Mouse (Mus musculus): ENCODE results near the gene Fam43a. TPM values are rescaled to one million over a fixed set of nuclear protein-coding genes. Genes with fewer than 3 reads are reported as not detected.

The Fam43a gene
- polyA plus RNA-seq, 1 experiment, result 11.7 TPM

- H3K36me3 ChIP-seq (ENCODE audit: control insufficient read depth, insufficient read depth, low read length), result no peaks in the 10 kb centered on the region
- TF ChIP-seq CTCF (IDR thresholded peaks at IDR 0.05; ENCODE audit: extremely low read depth, insufficient read length, insufficient replicate concordance, low read depth, low read length) (no peak), POLR2A (IDR thresholded peaks at IDR 0.05; ENCODE audit: low read depth, low read length) (no peak)
- H3K4me1 ChIP-seq (ENCODE audit: control insufficient read depth, insufficient read depth, insufficient read length, low read length), result peaks cover 6% of the 10 kb centered on the region; the same call in 1 of the 2 replicates
- no peaks in the 10 kb centered on the region; the same call in 1 of the 2 replicates for H3K27me3 ChIP-seq (ENCODE audit: control insufficient read depth, insufficient read depth, low read length)
- H3K4me3 ChIP-seq (ENCODE audit: low read depth, low read length), result no peak overlapping the region
- 70% methylated on average over 14 of the region's 14 CpGs for WGBS
- no peak overlapping the region for H3K27ac ChIP-seq (ENCODE audit: insufficient read depth, low read depth, low read length)
Observed at GRCm38 (mm10) chr16:30595835-30596557, 3.5 kb upstream of the Fam43a start.

- Histone ChIP-seq H3K36me3 (ENCODE audit: control insufficient read depth, insufficient read depth, low read length) (no peaks in the 10 kb centered on the region), H3K4me3 (ENCODE audit: low read depth, low read length) (peak overlapping the region; percentile 42), H3K27me3 (ENCODE audit: control insufficient read depth, insufficient read depth, low read length) (no peaks in the 10 kb centered on the region; the same call in 1 of the 2 replicates), H3K27ac (ENCODE audit: insufficient read depth, low read depth, low read length) (no peak overlapping the region), H3K4me1 (ENCODE audit: control insufficient read depth, insufficient read depth, insufficient read length, low read length) (peaks cover 6% of the 10 kb centered on the region; the same call in 1 of the 2 replicates)
- TF ChIP-seq CTCF (IDR thresholded peaks at IDR 0.05; ENCODE audit: extremely low read depth, insufficient read length, insufficient replicate concordance, low read depth, low read length) (peak; percentile 90; the same call in 1 of the 2 replicates), POLR2A (IDR thresholded peaks at IDR 0.05; ENCODE audit: low read depth, low read length) (no peak)
- 6% methylated on average over 16 of the region's 16 CpGs for WGBS
Observed at GRCm38 (mm10) chr16:30596959-30597681, 2.4 kb upstream of the Fam43a start.

- WGBS, result 1% methylated on average over 53 of the region's 53 CpGs
- H3K27ac ChIP-seq (ENCODE audit: insufficient read depth, low read depth, low read length), result no peak overlapping the region
Observed at GRCm38 (mm10) chr16:30600431-30601045, 1.0 kb downstream of the Fam43a start.

GRCm38 (mm10) chr16:30601046-30601832 lies 1.7 kb downstream of the Fam43a start:
- Histone ChIP-seq H3K36me3 (ENCODE audit: control insufficient read depth, insufficient read depth, low read length) (no peaks in the 10 kb centered on the region), H3K27ac (ENCODE audit: insufficient read depth, low read depth, low read length) (no peak overlapping the region), H3K4me3 (ENCODE audit: low read depth, low read length) (peak overlapping the region; percentile 92), H3K27me3 (ENCODE audit: control insufficient read depth, insufficient read depth, low read length) (no peaks in the 10 kb centered on the region), H3K4me1 (ENCODE audit: control insufficient read depth, insufficient read depth, insufficient read length, low read length) (peaks cover 6% of the 10 kb centered on the region; the same call in 1 of the 2 replicates)
- no peak for TF ChIP-seq CTCF (IDR thresholded peaks at IDR 0.05; ENCODE audit: extremely low read depth, insufficient read length, insufficient replicate concordance, low read depth, low read length)
- no peak for TF ChIP-seq POLR2A (IDR thresholded peaks at IDR 0.05; ENCODE audit: low read depth, low read length)
- WGBS, result 36% methylated on average over 42 of the region's 42 CpGs

More at GRCm38 (mm10) chr16:30600431-30601045, 1.0 kb downstream of the Fam43a start:
- no peaks in the 10 kb centered on the region; the same call in 1 of the 2 replicates for H3K27me3 ChIP-seq (ENCODE audit: control insufficient read depth, insufficient read depth, low read length)
- no peaks in the 10 kb centered on the region for H3K36me3 ChIP-seq (ENCODE audit: control insufficient read depth, insufficient read depth, low read length)
- peaks cover 6% of the 10 kb centered on the region; the same call in 1 of the 2 replicates for H3K4me1 ChIP-seq (ENCODE audit: control insufficient read depth, insufficient read depth, insufficient read length, low read length)
- TF ChIP-seq CTCF (IDR thresholded peaks at IDR 0.05; ENCODE audit: extremely low read depth, insufficient read length, insufficient replicate concordance, low read depth, low read length) (no peak), POLR2A (IDR thresholded peaks at IDR 0.05; ENCODE audit: low read depth, low read length) (no peak)
- peak overlapping the region; percentile 92 for H3K4me3 ChIP-seq (ENCODE audit: low read depth, low read length)

- Histone ChIP-seq H3K27ac (ENCODE audit: insufficient read depth, low read depth, low read length) (no peak overlapping the region), H3K36me3 (ENCODE audit: control insufficient read depth, insufficient read depth, low read length) (no peaks in the 10 kb centered on the region), H3K27me3 (ENCODE audit: control insufficient read depth, insufficient read depth, low read length) (no peaks in the 10 kb centered on the region), H3K4me3 (ENCODE audit: low read depth, low read length) (peak overlapping the region; percentile 92), H3K4me1 (ENCODE audit: control insufficient read depth, insufficient read depth, insufficient read length, low read length) (peaks cover 6% of the 10 kb centered on the region; the same call in 1 of the 2 replicates)
- 68% methylated on average over 7 of the region's 7 CpGs for WGBS
- no peak for TF ChIP-seq CTCF (IDR thresholded peaks at IDR 0.05; ENCODE audit: extremely low read depth, insufficient read length, insufficient replicate concordance, low read depth, low read length)
- no peak for TF ChIP-seq POLR2A (IDR thresholded peaks at IDR 0.05; ENCODE audit: low read depth, low read length)
Observed at GRCm38 (mm10) chr16:30601946-30602345, 2.4 kb downstream of the Fam43a start.

GRCm38 (mm10) chr16:30602684-30603530 lies 3.4 kb downstream of the Fam43a start:
- Histone ChIP-seq H3K4me1 (ENCODE audit: control insufficient read depth, insufficient read depth, insufficient read length, low read length) (0 out of 2 replicates have a peak, but pooled peaks cover 5% of the 10 kb centered on the region), H3K27ac (ENCODE audit: insufficient read depth, low read depth, low read length) (no peak overlapping the region), H3K4me3 (ENCODE audit: low read depth, low read length) (peak overlapping the region; percentile 12), H3K27me3 (ENCODE audit: control insufficient read depth, insufficient read depth, low read length) (no peaks in the 10 kb centered on the region), H3K36me3 (ENCODE audit: control insufficient read depth, insufficient read depth, low read length) (no peaks in the 10 kb centered on the region)
- TF ChIP-seq CTCF (IDR thresholded peaks at IDR 0.05; ENCODE audit: extremely low read depth, insufficient read length, insufficient replicate concordance, low read depth, low read length) (no peak), POLR2A (IDR thresholded peaks at IDR 0.05; ENCODE audit: low read depth, low read length) (no peak)
- WGBS, result 66% methylated on average over 18 of the region's 18 CpGs

Measured in small intestine, adult 2 months (tissue).